Mouse (Mus musculus) heart, embryonic 16.5 days (tissue): ENCODE results near the gene Adgrf2. TPM values are rescaled to one million over a fixed set of nuclear protein-coding genes. Genes with fewer than 3 reads are reported as not detected.

ENCODE experiments used
- polyA plus RNA-seq: library from polyadenylated mRNA; unstranded; fragments of >200 nt; fragmentation: Nextera tagmentation; extraction: Ambion mirVana; gene quantifications from 2 replicates; pipeline ENCODE4 v1.2.1, GENCODE M21; 2015

Adgrf2 gene
- polyA plus RNA-seq, 1 experiment from 2014 or later: 0.07 TPM

Other genes with a start within 250 kb of the Adgrf2 start
- gene Opn5, start 130.8 kb downstream of the Adgrf2 start, polyA plus RNA-seq: not detected in 2 replicates
- not detected in 2 replicates for gene Adgrf4, start 49.9 kb downstream of the Adgrf2 start, polyA plus RNA-seq
- gene Cd2ap, start 134.5 kb upstream of the Adgrf2 start, polyA plus RNA-seq: 13.7 and 15.0 TPM in 2 replicates